Mouse (Mus musculus): Measurements from ENCODE around the gene Znrf2.

DNA sequence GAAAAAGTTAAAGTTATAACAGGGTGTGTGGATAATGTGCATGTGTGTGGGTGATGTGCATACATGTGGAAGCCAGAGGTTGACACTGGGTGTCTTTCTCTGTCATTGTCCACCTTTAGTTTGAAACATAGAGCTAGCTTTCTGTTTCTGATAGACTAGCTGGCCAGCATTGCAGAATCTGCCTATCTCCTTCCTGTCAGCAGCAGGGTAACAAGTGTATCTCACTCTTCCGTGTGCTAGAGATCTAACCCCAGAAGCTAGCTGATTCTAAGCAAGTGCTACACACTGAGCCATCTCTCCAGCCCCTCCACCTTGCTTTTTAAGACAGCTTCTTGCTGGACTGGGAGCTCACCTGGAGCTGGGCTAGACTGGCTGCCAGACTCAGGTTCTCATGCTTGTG lies 11.6 kb downstream of the Znrf2 start:
- TF ChIP-seq POLR2A (IDR thresholded peaks at IDR 0.05; ENCODE audit: borderline replicate concordance, insufficient read depth, low read length) (no peak), CTCF (IDR thresholded peaks at IDR 0.05; ENCODE audit: borderline replicate concordance, insufficient read depth, low read depth, low read length) (no peak)

Data from cerebellum, adult 2 months (tissue).